Mouse (Mus musculus) heart, postnatal 25 days (tissue): Measurements from ENCODE around the gene Bhmt. TPM values are rescaled to one million over a fixed set of nuclear protein-coding genes. Genes with fewer than 3 reads are reported as not detected.
"Not testable (repeated sequence)": the region's sequence is repeated elsewhere in the genome, so short reads cannot be mapped to it uniquely, and the experiment has no call there.

Experiments used
- DNase-seq: peaks from one replicate; pipeline ENCODE4 v3.0.0; 2022; ENCODE audit warnings: low spot score
- intact Hi-C: fragments of 180-260 bp; cut with DNase I; formaldehyde crosslinking; loops from one replicate; pipeline ENCODE4 v1.15.1; 2025
- total RNA-seq, 2 experiments: library from RNA; stranded (reverse); gene quantifications; 2 replicates each; pipeline ENCODE4 v1.2.3; 2021

Bhmt gene
- total RNA-seq, 2 experiments from 2014 or later, result not detected

GRCm38 (mm10) chr13:93612660-93613607 lies 24.8 kb downstream of the Bhmt start:
- DNase-seq, result no peak

GRCm38 (mm10) chr13:93608476-93608875 lies 29.3 kb downstream of the Bhmt start:
- intact Hi-C loops, result no loop called here

More at GRCm38 (mm10) chr13:93612660-93613607, 24.8 kb downstream of the Bhmt start:
- intact Hi-C loops, result loop anchor here (5.0 to 10.0 kb wide), 8 partner anchors 66 to 858 kb away; partner anchors contain the start of genes Cmya5 and Jmy

DNA sequence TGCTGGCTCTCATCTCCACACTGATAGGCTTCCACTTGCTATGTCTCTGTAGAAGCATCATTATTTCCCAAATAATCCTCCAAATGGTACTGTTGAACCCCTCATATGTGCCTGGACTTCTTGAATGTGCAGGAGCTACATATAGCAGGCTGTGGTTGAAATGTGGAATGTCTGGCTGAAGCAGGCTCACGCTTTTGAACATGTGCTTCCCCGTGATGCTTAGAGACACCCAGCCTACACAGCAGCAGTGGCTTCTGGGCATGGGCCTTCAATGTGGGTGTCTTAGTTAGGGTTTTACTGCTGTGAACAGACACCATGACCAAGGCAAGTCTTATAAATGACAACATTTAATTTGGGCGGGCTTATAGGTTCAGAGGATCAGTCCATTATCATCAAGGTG lies 30.1 kb downstream of the Bhmt start:
- no peak for DNase-seq
- intact Hi-C loops, result no loop called here

More at GRCm38 (mm10) chr13:93608476-93608875, 29.3 kb downstream of the Bhmt start:
- no peak for DNase-seq

DNA sequence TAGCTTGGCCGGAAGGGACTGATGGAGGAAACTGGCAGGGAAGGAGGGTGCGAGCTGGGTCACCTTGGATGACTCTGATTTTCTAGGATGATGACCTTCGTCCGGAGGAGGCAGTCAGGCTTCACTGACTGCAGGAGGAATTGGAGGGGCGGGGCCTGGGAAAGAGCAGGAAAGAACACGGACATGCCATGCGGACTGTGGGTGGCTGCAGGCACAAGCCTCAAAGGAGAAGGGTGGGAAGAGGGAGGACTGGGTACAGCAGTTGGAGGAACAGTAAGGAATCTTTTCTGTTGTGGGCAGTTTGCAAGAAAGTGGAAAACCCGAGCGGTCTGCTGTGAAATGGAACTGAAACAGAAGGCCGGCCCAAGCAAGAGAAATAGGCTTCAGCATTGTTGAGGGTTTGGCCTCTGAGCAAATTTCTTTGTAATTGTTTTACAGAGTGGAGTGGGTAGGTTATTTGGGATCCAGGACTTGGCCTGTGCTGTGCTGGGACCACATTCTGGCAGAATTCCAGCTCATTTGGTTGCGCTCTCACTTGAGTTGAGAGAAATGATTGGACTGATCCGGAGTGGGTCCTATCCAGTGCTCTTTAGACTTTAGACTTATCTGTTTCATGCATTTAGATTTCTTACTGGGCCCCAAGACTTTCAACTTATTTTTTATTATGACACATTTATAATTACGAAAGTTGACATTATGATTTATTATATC lies 30.7 kb downstream of the Bhmt start:
- intact Hi-C loops, result no loop called here
- no peak for DNase-seq

GRCm38 (mm10) chr13:93604698-93605097 lies 33.1 kb downstream of the Bhmt start:
- intact Hi-C loops, result no loop called here
- no peak for DNase-seq

DNA sequence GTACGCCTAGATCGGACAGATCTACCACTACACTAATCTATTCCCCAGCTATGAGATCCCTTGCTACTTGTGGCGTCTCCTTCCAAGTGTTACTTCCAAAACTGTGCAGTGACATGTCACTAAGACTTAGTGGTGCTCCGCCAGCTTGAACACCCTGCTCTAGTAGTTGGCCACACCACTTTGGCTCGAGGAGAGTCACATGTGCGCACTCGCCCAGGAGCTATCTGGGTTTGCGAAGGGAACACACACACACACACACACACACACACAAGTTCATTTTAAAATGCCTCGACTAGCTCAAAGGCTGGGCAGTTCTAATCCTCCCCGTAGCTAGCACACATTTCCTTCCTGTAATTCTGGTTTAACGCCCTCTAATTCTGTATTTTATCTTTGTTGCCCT lies 36.2 kb downstream of the Bhmt start:
- DNase-seq, result no peak
- intact Hi-C loops, result no loop called here

DNA sequence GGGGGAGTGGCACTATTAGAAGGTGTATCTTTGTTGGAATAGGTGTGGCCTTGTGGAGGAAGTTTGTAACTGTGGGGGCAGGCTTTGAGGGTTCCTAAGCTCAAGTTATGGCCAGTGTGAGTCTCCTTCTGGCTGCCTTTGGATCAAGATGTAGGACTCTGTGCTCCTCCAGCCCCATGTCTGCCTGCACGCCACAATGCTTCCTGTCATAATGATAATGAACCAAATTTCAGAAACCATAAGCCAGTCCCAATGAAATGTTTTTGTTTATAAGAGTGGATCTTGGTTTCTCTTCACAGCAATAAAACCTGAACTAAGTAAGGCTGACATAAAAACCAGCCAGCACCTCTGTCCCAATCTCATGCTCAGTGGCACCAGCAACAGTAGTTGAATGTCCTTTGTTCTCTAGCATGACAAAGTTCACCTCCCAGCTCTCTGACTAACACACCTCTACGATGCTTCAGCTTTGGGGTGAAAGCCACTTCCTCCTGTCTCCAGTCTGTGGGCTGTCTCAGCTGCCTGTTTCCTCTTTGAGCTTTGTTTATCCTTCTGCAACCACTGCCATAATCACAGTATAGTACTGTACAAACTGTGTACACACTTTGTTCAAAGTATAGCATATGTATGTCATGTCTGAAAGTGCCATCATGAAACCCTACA lies 44.6 kb downstream of the Bhmt start:
- intact Hi-C loops, result no loop called here
- DNase-seq, result no peak

GRCm38 (mm10) chr13:93582526-93582925 lies 55.2 kb downstream of the Bhmt start:
- intact Hi-C loops, DNase-seq: not testable (repeated sequence)

DNA sequence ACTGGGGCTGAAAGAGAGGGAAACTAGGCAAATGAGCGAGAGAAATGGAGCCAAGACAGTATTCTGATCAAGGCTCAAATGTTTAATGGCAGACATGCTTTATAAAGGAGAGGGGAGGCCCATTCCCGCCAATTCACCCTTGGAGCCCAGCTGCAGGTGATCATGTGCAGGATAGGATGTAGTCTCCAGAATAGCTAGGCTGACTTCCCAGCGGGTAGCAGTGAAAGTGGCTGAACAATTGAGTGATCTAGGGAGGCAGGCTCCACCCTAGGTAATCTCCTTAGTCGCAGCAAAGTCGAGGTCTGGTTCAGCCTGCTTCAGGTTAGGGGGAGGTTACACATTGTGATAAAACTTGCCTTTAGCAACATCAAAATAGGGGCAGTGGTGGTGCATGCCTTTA lies 57.3 kb downstream of the Bhmt start:
- intact Hi-C loops, result no loop called here
- no peak for DNase-seq

DNA sequence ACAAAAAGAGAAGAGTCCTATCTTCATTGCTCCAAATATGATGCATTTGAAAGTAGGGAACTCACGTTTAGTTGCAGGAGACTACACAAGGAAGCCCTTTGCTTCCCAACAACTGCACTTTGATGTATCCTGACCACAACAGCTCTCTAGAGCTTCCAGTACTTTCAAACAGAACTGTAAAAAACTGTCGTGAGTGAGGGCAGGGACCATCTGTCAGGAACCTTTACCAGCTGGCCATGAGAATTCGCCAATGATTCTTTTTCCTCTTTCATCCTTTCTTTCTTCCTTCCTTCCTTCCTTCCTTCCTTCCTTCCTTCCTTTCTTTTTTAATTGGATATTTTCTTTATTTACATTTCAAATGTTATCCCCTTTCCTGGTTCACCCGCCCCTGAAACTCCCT lies 68.1 kb downstream of the Bhmt start:
- no peak for DNase-seq
- intact Hi-C loops, result no loop called here

Other genes with a start within 250 kb of the Bhmt start
- 10 to 100 TPM; 40.6 to 41.6 TPM for gene Jmy, start 138.2 kb downstream of the Bhmt start, total RNA-seq
- gene Bhmt2, start 36.3 kb upstream of the Bhmt start, total RNA-seq, result not detected
- not detected for gene Dmgdh, start 36.5 kb upstream of the Bhmt start, total RNA-seq
- 1 to 10 TPM; 4.9 to 5.4 TPM for gene Arsb, start 133.7 kb upstream of the Bhmt start, total RNA-seq